Mouse (Mus musculus) thymus, postnatal 14 days (tissue): ENCODE measurements around the gene Rpp25l.
A peak's percentile ranks its signal among the peaks of the same experiment; 100 is the strongest.
"Not testable (repeated sequence)": the region's sequence is repeated elsewhere in the genome, so short reads cannot be mapped to it uniquely, and the experiment has no call there.

Experiments
- DNase-seq: peaks from one replicate; pipeline ENCODE4 v3.0.0; 2021

The Rpp25l gene

GRCm38 (mm10) chr4:41713197-41714067 lies at the start of gene Rpp25l:
Gene Rpp25l, minus strand, starts transcription at chr4:41713534.
- DNase-seq = peak; percentile 88

- DNase-seq = not testable (repeated sequence)
Measured at GRCm38 (mm10) chr4:41762688-41763114, 49.4 kb upstream of the Rpp25l start.

GRCm38 (mm10) chr4:41762099-41762687 lies 48.9 kb upstream of the Rpp25l start:
- peak; percentile 4 for DNase-seq

GRCm38 (mm10) chr4:41761680-41762079 lies 48.3 kb upstream of the Rpp25l start:
- no peak for DNase-seq

GRCm38 (mm10) chr4:41760911-41761310 lies 47.6 kb upstream of the Rpp25l start:
- DNase-seq = no peak

GRCm38 (mm10) chr4:41760288-41760721 lies 47.0 kb upstream of the Rpp25l start:
- peak; percentile 76 for DNase-seq

GRCm38 (mm10) chr4:41759656-41760287 lies 46.4 kb upstream of the Rpp25l start:
- DNase-seq = peak; percentile 4

- no peak for DNase-seq
Measured at GRCm38 (mm10) chr4:41759206-41759605, 45.9 kb upstream of the Rpp25l start.

- no peak for DNase-seq
Measured at GRCm38 (mm10) chr4:41758701-41759100, 45.4 kb upstream of the Rpp25l start.

GRCm38 (mm10) chr4:41758021-41758420 lies 44.7 kb upstream of the Rpp25l start:
- DNase-seq = peak; percentile 3

GRCm38 (mm10) chr4:41757321-41757720 lies 44.0 kb upstream of the Rpp25l start:
- peak; percentile 8 for DNase-seq

- DNase-seq = peak; percentile 18
Measured at GRCm38 (mm10) chr4:41756440-41756839, 43.1 kb upstream of the Rpp25l start.

GRCm38 (mm10) chr4:41755338-41756305 lies 42.3 kb upstream of the Rpp25l start, which contains the start of gene Sigmar1:
Gene Sigmar1, minus strand, starts transcription at chr4:41756157.
- DNase-seq = peak; percentile 95

GRCm38 (mm10) chr4:41754797-41755337 lies 41.5 kb upstream of the Rpp25l start, which contains the start of gene Galt:
Gene Galt, plus strand, starts transcription at chr4:41755228.
- DNase-seq = no peak

GRCm38 (mm10) chr4:41745021-41745420 lies 31.7 kb upstream of the Rpp25l start:
- DNase-seq = no peak

- no peak for DNase-seq
Measured at GRCm38 (mm10) chr4:41744131-41744530, 30.8 kb upstream of the Rpp25l start.

GRCm38 (mm10) chr4:41741158-41741560 lies 27.8 kb upstream of the Rpp25l start:
- peak; percentile 94 for DNase-seq

- peak; percentile 50 for DNase-seq
Measured at GRCm38 (mm10) chr4:41740380-41741157, 27.2 kb upstream of the Rpp25l start.

- peak; percentile 7 for DNase-seq
Measured at GRCm38 (mm10) chr4:41739260-41739659, 25.9 kb upstream of the Rpp25l start.

GRCm38 (mm10) chr4:41738256-41738603 lies 24.9 kb upstream of the Rpp25l start:
- DNase-seq = no peak

GRCm38 (mm10) chr4:41737602-41738255 lies 24.4 kb upstream of the Rpp25l start:
- peak; percentile 80 for DNase-seq
